Mouse (Mus musculus) forebrain, embryonic 11.5 days (tissue): ENCODE data around the gene Mkks. TPM values are rescaled to one million over a fixed set of nuclear protein-coding genes. Genes with fewer than 3 reads are reported as not detected.

Source experiments
- ATAC-seq: fragments of 200-750 bp; cut with Nextera tagmentation; replicated peaks from 2 replicates; pipeline ENCODE4 v1.8.0; 2017; ENCODE audit warnings: moderate TSS enrichment; ENCODE audit not compliant: low FRiP score
- DNase-seq: peaks from one replicate; pipeline ENCODE4 v3.0.0-alpha.2; 2017; ENCODE audit warnings: low spot score
- H3K27ac ChIP-seq: fragments of 300-500 bp; sonication (generic); 2 replicates; pipeline ENCODE4 v1.5.1; 2014; ENCODE audit warnings: low read depth, low read length
- H3K27me3 ChIP-seq: fragments of 300-500 bp; sonication (generic); 2 replicates; pipeline ENCODE4 v1.6.1; 2014; ENCODE audit warnings: mild to moderate bottlenecking, low read length, mixed read lengths; ENCODE audit not compliant: control insufficient read depth, insufficient read depth
- H3K36me3 ChIP-seq: fragments of 300-500 bp; sonication (generic); 2 replicates; pipeline ENCODE4 v1.6.1; 2014; ENCODE audit warnings: mild to moderate bottlenecking, low read length, moderate library complexity, mixed read lengths; ENCODE audit not compliant: control insufficient read depth, insufficient read depth
- H3K4me1 ChIP-seq: fragments of 300-500 bp; sonication (generic); replicated peaks from 2 replicates; pipeline ENCODE4 v1.6.1; 2014; ENCODE audit warnings: low read length, mixed read lengths; ENCODE audit not compliant: control insufficient read depth, insufficient read depth
- H3K4me2 ChIP-seq: fragments of 300-500 bp; sonication (generic); 2 replicates; pipeline ENCODE4 v1.6.1; 2014; ENCODE audit warnings: low read depth, mild to moderate bottlenecking, low read length, moderate library complexity, mixed read lengths; ENCODE audit not compliant: severe bottlenecking
- H3K4me3 ChIP-seq: fragments of 300-500 bp; sonication (generic); 2 replicates; pipeline ENCODE4 v1.5.1; 2014; ENCODE audit warnings: low read depth, low read length
- H3K9ac ChIP-seq: fragments of 300-500 bp; sonication (generic); 2 replicates; pipeline ENCODE4 v1.6.1; 2014; ENCODE audit warnings: low read length
- H3K9me3 ChIP-seq: fragments of 300-500 bp; sonication (generic); 2 replicates; pipeline ENCODE4 v1.6.1; 2016; ENCODE audit warnings: low read length, mixed read lengths; ENCODE audit not compliant: control insufficient read depth
- WGBS: fragments of 180-500 bp; shearing (Covaris S2); extraction: QIAGEN DNeasy Blood & Tissue Kit; methylation state at CpG from one replicate; pipeline ENCODE4 v1.1.7; 2014; 5-methylcytosine and 5-hydroxymethylcytosine counted together
- polyA plus RNA-seq: library from polyadenylated mRNA; unstranded; fragments of >200 nt; fragmentation: Nextera tagmentation; extraction: Ambion mirVana; gene quantifications from 2 replicates; pipeline ENCODE4 v1.2.1, GENCODE M21; 2014

Gene Mkks
- polyA plus RNA-seq, result 13.6 and 14.5 TPM in 2 replicates

DNA sequence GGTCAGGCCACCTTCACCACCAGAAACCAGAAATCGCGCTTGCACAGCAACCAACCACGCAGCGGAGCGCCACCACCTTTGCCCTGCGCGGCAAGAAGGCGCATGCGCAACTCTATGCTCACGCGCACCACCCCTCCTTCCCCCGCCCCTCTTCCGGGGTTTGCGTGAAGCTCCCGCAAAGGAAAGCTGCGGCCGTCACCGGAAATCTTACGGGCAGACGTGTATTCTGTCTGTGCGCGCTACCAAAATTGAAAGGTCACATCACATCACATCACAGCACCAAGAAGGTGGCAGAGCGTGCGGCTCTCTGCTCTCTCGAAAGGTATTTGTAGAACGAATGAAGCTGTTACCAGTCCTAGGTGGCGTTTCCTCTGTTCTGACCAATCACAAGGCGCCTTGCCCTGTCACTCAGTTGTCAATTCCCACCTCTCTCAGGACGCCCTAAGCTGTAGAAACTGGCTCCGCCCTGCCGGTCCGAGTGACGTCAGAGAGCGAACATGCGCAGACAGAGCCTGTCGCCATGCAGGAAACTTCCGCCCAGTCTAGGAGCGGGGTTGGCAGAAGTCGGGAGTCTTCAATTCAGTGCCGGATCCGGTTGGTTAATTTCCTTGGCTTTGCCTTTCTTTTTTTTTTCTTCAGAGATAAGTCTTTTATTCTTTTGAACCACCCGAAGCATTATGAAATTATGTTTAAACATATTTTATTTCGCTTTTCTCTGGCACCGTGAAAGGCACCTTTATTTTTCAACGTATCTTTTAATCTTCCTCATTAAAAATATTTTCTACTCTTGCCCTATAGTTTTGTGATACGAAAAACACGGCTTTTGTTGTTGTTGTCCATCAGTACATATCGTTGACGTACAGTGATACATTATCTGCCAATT lies at the start of gene Mkks, which contains the start of the genes Slx4ip and AL731706.1:
Mkks (minus strand) TSS at position 322 of the 883 bp plus-strand sequence.
Slx4ip (plus strand) TSS at position 151 of the 883 bp plus-strand sequence.
AL731706.1 (minus strand) TSS at position 322 of the 883 bp plus-strand sequence.
- H3K27me3 ChIP-seq, result no peaks in the 10 kb centered on the region

DNA sequence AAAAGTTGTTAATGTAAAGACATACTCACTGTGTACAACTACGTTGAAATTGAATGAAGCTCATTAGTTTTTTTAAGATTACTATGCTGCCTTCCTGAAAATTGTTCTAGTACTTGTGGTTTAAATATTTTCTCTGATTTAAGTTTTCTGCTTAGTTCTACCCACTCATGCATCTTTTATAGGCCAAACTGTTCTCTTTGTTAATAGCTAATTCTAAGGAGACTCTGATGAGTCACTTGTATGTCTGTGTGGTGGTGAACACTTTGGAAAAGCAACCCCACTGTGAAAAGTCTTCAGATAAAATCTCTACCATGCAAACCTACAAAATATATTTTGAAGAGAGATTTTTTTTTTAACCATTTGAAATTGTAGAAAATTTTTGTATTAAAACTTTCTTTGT lies 47.1 kb upstream of the Mkks start:
- Histone ChIP-seq H3K36me3 (no peaks in the 10 kb centered on the region), H3K9me3 (no peaks in the 10 kb centered on the region), H3K9ac (no peak overlapping the region), H3K27me3 (no peaks in the 10 kb centered on the region), H3K4me2 (no peak overlapping the region), H3K27ac (no peak overlapping the region), H3K4me1 (no peaks in the 10 kb centered on the region), H3K4me3 (no peak overlapping the region)
- ATAC-seq (no peak), DNase-seq (no peak)
- 97% methylated on average over 1 of the region's 1 CpGs for WGBS

More for the DNA sequence above, at the start of gene Mkks, which contains the start of the genes Slx4ip and AL731706.1:
- Histone ChIP-seq H3K9ac (peak within 1 kb of the TSS; percentile 72), H3K4me3 (peak within 1 kb of the TSS; percentile 72), H3K36me3 (no peaks in the 10 kb centered on the region), H3K4me2 (peak within 1 kb of the TSS; percentile 43; the same call in 1 of the 2 replicates), H3K9me3 (no peaks in the 10 kb centered on the region), H3K27ac (peak within 1 kb of the TSS; percentile 79), H3K4me1 (0 out of 2 replicates have a peak, but pooled peaks cover 2% of the 10 kb centered on the region)
- under 1% methylated on average over 49 of the region's 49 CpGs for WGBS
- DNase-seq, result peak; percentile 98
- ATAC-seq, result peak; percentile 98

DNA sequence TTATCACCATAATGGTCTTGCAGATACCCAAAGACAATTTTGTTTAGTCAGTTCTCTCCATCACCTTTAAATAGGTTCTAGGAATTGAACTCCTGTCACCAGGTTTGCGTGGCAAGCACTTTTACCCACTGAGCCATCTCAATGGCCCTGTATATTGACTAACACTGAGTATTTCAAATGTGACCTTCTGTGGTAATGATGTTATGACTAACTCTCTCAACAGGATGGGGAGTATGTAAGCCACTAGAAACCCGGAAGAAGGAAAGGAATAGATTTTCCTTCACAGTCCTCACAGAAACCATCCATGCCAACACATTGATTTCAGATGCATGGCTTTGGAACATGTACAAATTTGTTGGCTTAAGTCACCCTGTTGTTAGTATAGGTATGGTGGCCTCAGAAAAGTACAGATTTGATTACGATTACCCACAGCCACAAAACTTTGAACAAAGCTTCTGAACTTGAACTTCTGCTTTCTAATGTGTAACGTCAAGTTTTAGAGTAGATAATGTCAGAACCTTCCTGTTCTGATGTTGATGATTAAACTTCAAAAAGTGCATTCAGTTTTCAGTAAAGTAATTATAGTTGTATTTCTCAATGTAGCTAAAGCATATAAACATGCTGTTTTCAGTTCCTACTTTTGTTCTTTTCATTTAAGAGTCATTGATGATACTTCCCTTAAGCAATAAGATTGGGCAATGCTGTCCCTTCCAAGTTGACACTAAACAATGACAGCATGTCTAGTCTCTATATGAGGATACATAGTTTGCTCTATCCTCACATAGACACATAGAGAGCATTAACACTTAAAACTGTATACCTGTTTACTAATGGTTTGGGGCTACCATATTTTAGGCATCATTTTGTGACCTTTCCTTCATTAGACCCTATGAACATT lies 45.5 kb upstream of the Mkks start:
- H3K9ac ChIP-seq, result no peak overlapping the region
- no peaks in the 10 kb centered on the region for H3K36me3 ChIP-seq
- H3K4me3 ChIP-seq, result no peak overlapping the region
- no peaks in the 10 kb centered on the region for H3K4me1 ChIP-seq
- H3K27ac ChIP-seq, result no peak overlapping the region
- ATAC-seq (no peak), DNase-seq (no peak)
- H3K4me2 ChIP-seq, result no peak overlapping the region
- 90% methylated on average over 4 of the region's 4 CpGs for WGBS
- no peaks in the 10 kb centered on the region for H3K9me3 ChIP-seq
- no peaks in the 10 kb centered on the region for H3K27me3 ChIP-seq

DNA sequence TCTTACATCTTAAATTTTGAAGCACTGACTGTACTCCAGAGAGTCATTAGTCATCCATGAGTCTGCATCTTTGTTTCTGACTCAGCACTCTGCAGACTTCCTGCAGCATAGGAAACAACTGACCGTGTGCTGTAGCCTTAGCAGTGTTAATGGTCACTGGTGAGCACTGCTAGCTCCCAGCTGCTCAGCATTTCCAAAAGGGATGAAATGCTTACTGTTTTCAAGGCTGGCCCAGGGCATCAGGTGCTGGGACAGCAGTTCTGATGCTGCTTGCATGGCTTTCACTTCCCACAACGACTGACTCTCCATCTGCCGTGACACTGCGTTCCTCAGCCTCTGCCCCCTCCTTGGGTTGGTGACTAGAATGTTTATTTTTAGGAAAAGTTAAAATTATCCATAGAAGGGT lies 29.8 kb upstream of the Mkks start:
- Histone ChIP-seq H3K4me1 (no peaks in the 10 kb centered on the region), H3K36me3 (no peaks in the 10 kb centered on the region), H3K27me3 (no peaks in the 10 kb centered on the region), H3K4me3 (no peak overlapping the region), H3K9me3 (no peaks in the 10 kb centered on the region), H3K4me2 (no peak overlapping the region), H3K27ac (no peak overlapping the region), H3K9ac (no peak overlapping the region)
- no peak for DNase-seq
- WGBS, result 78% methylated on average over 4 of the region's 4 CpGs
- ATAC-seq, result no peak

DNA sequence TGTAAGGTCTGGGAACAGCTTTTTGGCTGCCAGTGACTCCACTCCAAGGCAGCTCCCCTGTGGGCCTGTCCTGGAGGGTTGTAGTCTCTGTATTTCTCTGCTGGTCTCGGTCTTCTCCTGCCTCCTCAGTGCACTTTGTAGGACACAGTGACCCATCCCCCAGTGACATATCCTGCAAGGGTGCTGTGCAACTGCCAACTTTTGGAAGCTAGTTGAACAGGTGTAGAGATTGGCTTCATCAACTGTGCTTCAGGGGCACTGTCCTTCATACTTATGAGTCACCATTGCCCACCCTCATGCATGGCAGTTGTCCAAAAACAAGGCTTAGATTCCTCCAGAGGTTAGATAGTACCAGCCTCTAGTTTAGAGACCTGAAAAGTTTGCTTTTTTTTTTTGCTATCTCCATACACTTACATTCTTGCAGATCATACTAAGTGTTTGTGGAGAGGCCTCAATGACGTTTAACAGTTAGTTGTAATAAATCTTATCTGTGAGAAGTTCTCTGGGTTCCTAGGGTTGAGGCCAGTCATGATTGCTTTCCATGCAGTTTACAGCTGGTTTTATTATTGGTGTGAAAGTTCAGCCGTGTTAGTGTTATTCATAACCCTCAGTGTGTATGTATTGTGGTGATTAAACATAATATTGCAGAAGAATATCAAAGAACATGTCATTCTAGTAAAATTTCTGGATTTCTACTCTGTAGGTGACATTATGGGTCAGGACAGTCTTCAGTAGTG lies 29.2 kb upstream of the Mkks start:
- 92% methylated on average over 3 of the region's 3 CpGs for WGBS

DNA sequence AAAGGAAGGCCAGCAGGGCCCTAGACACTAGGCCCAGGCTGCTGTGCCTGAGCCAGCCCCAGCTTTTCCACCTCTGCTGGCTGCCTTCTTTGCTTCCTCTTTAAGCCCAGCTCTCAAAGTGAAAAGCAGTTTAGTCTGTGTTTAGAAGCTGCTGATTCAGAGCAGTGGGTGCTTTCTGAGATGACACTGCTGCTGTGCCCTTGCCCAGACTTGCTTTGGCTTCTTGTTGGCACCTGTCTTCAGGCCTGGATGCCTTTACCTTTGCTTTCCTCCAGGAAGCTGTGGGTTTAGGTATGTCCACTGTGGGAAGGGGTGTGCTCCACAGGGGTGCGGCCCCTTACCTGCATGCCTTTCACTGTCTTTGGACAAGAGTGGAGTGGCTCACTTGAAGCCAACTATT lies 28.2 kb upstream of the Mkks start:
- Histone ChIP-seq H3K36me3 (no peaks in the 10 kb centered on the region), H3K4me3 (no peak overlapping the region), H3K27me3 (no peaks in the 10 kb centered on the region), H3K9me3 (no peaks in the 10 kb centered on the region), H3K9ac (no peak overlapping the region), H3K4me2 (no peak overlapping the region), H3K4me1 (no peaks in the 10 kb centered on the region), H3K27ac (no peak overlapping the region)
- WGBS, result 93% methylated on average over 1 of the region's 1 CpGs
- no peak for DNase-seq
- ATAC-seq, result no peak

More for the DNA sequence above, 29.2 kb upstream of the Mkks start:
- Histone ChIP-seq H3K4me2 (no peak overlapping the region), H3K27me3 (no peaks in the 10 kb centered on the region), H3K27ac (no peak overlapping the region), H3K9ac (no peak overlapping the region), H3K9me3 (no peaks in the 10 kb centered on the region), H3K4me3 (no peak overlapping the region), H3K36me3 (no peaks in the 10 kb centered on the region), H3K4me1 (no peaks in the 10 kb centered on the region)
- DNase-seq, result no peak
- ATAC-seq, result no peak

GRCm38 (mm10) chr2:136914334-136914902 lies 23.2 kb upstream of the Mkks start:
- no peak for DNase-seq
- Histone ChIP-seq H3K4me3 (no peak overlapping the region), H3K9me3 (no peaks in the 10 kb centered on the region), H3K4me2 (no peak overlapping the region), H3K4me1 (peaks cover 2% of the 10 kb centered on the region; the same call in 1 of the 2 replicates), H3K36me3 (no peaks in the 10 kb centered on the region), H3K27me3 (no peaks in the 10 kb centered on the region), H3K27ac (no peak overlapping the region), H3K9ac (no peak overlapping the region)
- 65% methylated on average over 3 of the region's 3 CpGs for WGBS
- ATAC-seq, result 0 out of 2 replicates have a peak, but pooled peaks have one; percentile 47
